Comparison of ENCODE assay signal across 8 mouse cellular contexts in the genomic region with DNA sequence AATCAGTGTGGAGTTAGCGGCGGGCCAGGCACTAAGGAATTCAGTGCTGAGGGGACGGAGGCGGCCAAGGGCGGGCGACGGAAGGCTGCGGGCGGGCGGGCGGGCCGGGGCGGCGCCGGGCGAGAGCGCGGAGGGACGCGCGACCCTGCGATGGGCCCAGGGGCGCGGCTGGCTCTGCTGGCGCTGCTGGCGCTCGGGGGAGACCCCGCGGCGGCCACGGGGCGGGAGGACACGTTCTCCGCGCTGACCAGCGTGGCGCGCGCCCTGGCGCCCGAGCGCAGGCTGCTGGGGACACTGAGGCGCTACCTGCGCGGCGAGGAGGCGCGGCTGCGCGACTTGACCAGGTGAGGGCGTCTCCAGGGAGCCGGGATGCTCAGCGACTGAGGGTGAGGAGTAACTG. TPM values are rescaled to one million over a fixed set of nuclear protein-coding genes. Genes with fewer than 3 reads are reported as not detected.
DNase-seq lines count a peak whose midpoint lies in the region; ATAC-seq and TF ChIP-seq lines count a peak whose summit lies in the region.

A gene (plus strand): TSS at position 138 of the 400 bp plus-strand sequence.

- H3K27ac ChIP-seq in heart, embryonic 11.5 days (ENCODE audit: low read depth, low read length), result no peak within 1 kb of the TSS
- no peak within 1 kb of the TSS for H3K27ac ChIP-seq in ES-E14 (ENCODE audit: insufficient read depth, low read depth, low read length, poor library complexity, severe bottlenecking)
- no peak within 1 kb of the TSS for H3K27ac ChIP-seq in forebrain, embryonic 11.5 days (ENCODE audit: low read depth, low read length)
- H3K27ac ChIP-seq in limb, embryonic 10.5 days, result peak within 1 kb of the TSS; percentile 89
- H3K27ac ChIP-seq in midbrain, embryonic 16.5 days (ENCODE audit: low read length), result no peak within 1 kb of the TSS

- peak; percentile 56; the same call in 1 of the 2 replicates for ATAC-seq in heart, embryonic 11.5 days (replicated peaks; ENCODE audit: insufficient number of reproducible peaks, low FRiP score, low TSS enrichment)
- ATAC-seq in forebrain, embryonic 11.5 days (replicated peaks; ENCODE audit: low FRiP score), result peak; percentile 52; the same call in 1 of the 2 replicates
- ATAC-seq in midbrain, embryonic 16.5 days, result peak; percentile 66

- peak within 1 kb of the TSS; percentile 60 for H3K4me3 ChIP-seq in heart, embryonic 11.5 days (ENCODE audit: low read depth, low read length)
- peak within 1 kb of the TSS; percentile 59 to 90 for H3K4me3 ChIP-seq in ES-E14 (ENCODE audit: insufficient read depth in 1 of 2, low read depth in 1 of 2, low read length in 2 of 2, poor library complexity in 1 of 2, severe bottlenecking in 1 of 2)
- H3K4me3 ChIP-seq in forebrain, embryonic 11.5 days (ENCODE audit: low read depth, low read length), result peak within 1 kb of the TSS; percentile 53
- H3K4me3 ChIP-seq in limb, embryonic 10.5 days, result peak within 1 kb of the TSS; percentile 73
- peak within 1 kb of the TSS; percentile 57 for H3K4me3 ChIP-seq in midbrain, embryonic 16.5 days (ENCODE audit: low read depth, low read length)

- peak within 1 kb of the TSS; percentile 73 for H3K4me2 ChIP-seq in heart, embryonic 11.5 days
- H3K4me2 ChIP-seq in forebrain, embryonic 11.5 days (ENCODE audit: low read depth, low read length, severe bottlenecking), result peak within 1 kb of the TSS; percentile 87
- H3K4me2 ChIP-seq in midbrain, embryonic 16.5 days (ENCODE audit: low read length), result peak within 1 kb of the TSS; percentile 97

- H3K9me3 ChIP-seq in heart, embryonic 11.5 days (replicated peaks; ENCODE audit: control insufficient read depth, low read length), result no peaks in the 10 kb centered on the region
- H3K9me3 ChIP-seq in ES-E14 (ENCODE audit: control insufficient read depth, insufficient read depth, low read depth, low read length), result no peaks in the 10 kb centered on the region
- no peaks in the 10 kb centered on the region for H3K9me3 ChIP-seq in forebrain, embryonic 11.5 days (ENCODE audit: control insufficient read depth, low read length)
- H3K9me3 ChIP-seq in limb, embryonic 10.5 days (replicated peaks), result no peaks in the 10 kb centered on the region
- no peaks in the 10 kb centered on the region for H3K9me3 ChIP-seq in midbrain, embryonic 16.5 days (replicated peaks; ENCODE audit: control insufficient read depth, low read length, poor library complexity, severe bottlenecking)

- in situ Hi-C loops in ES-E14 (cut with MboI; ENCODE audit: low sequenced_read_pairs in 2 of 2, unreplicated experiment in 2 of 2), result no loop called here

- H3K36me3 ChIP-seq in heart, embryonic 11.5 days (ENCODE audit: control insufficient read depth, insufficient read depth, low read length), result no peaks in the 10 kb centered on the region
- no peaks in the 10 kb centered on the region for H3K36me3 ChIP-seq in ES-E14 (ENCODE audit: control insufficient read depth, insufficient read depth, low read length, poor library complexity, severe bottlenecking)
- H3K36me3 ChIP-seq in forebrain, embryonic 11.5 days (ENCODE audit: control insufficient read depth, insufficient read depth, low read length), result no peaks in the 10 kb centered on the region
- no peaks in the 10 kb centered on the region for H3K36me3 ChIP-seq in limb, embryonic 10.5 days
- H3K36me3 ChIP-seq in midbrain, embryonic 16.5 days (ENCODE audit: control insufficient read depth, insufficient read depth, low read length), result no peaks in the 10 kb centered on the region

- no peak for DNase-seq in heart, adult 8-10 months (ENCODE audit: low spot score)
- DNase-seq in ES-E14 (ENCODE audit: low read depth, low spot score), result no peak
- peak; percentile 65 for DNase-seq in forebrain, embryonic 11.5 days (ENCODE audit: low spot score)
- peak; percentile 67 for DNase-seq in limb, embryonic 10.5 days (ENCODE audit: low spot score)
- no peak for DNase-seq in MN1 (ENCODE audit: low spot score)
- no peak for DNase-seq in gastrocnemius, postnatal 25 days

- peaks cover 9% of the 10 kb centered on the region for H3K27me3 ChIP-seq in heart, embryonic 11.5 days (ENCODE audit: control insufficient read depth, insufficient read depth, low read length)
- peaks cover 17% of the 10 kb centered on the region for H3K27me3 ChIP-seq in forebrain, embryonic 11.5 days (ENCODE audit: control insufficient read depth, insufficient read depth, low read length)
- peaks cover 59% of the 10 kb centered on the region for H3K27me3 ChIP-seq in limb, embryonic 10.5 days (ENCODE audit: low read depth, poor library complexity, severe bottlenecking)
- H3K27me3 ChIP-seq in midbrain, embryonic 16.5 days (ENCODE audit: control insufficient read depth, insufficient read depth, low read depth, low read length), result peaks cover 3% of the 10 kb centered on the region; the same call in 1 of the 2 replicates

- peaks cover 16% of the 10 kb centered on the region for H3K4me1 ChIP-seq in heart, embryonic 11.5 days (ENCODE audit: control insufficient read depth, insufficient read depth, low read length)
- H3K4me1 ChIP-seq in ES-E14 (ENCODE audit: control insufficient read depth in 2 of 2, insufficient read depth in 2 of 2, low read length in 2 of 2, poor library complexity in 1 of 2), result peaks cover 0 to 4% of the 10 kb centered on the region in 2 experiments; a peak in 1 of 4 replicates
- peaks cover 7% of the 10 kb centered on the region for H3K4me1 ChIP-seq in forebrain, embryonic 11.5 days (replicated peaks; ENCODE audit: control insufficient read depth, insufficient read depth, low read length)
- H3K4me1 ChIP-seq in limb, embryonic 10.5 days, result peaks cover 37% of the 10 kb centered on the region
- peaks cover 20% of the 10 kb centered on the region for H3K4me1 ChIP-seq in midbrain, embryonic 16.5 days (ENCODE audit: control insufficient read depth, insufficient read depth, low read length)

- peak within 1 kb of the TSS; percentile 73 for H3K9ac ChIP-seq in heart, embryonic 11.5 days (ENCODE audit: low read depth, low read length)
- peak within 1 kb of the TSS; percentile 73 for H3K9ac ChIP-seq in ES-E14 (ENCODE audit: insufficient read depth, low read depth, low read length, poor library complexity, severe bottlenecking)
- peak within 1 kb of the TSS; percentile 57 for H3K9ac ChIP-seq in forebrain, embryonic 11.5 days (ENCODE audit: low read length)
- peak within 1 kb of the TSS; percentile 77 for H3K9ac ChIP-seq in midbrain, embryonic 16.5 days (ENCODE audit: low read depth, low read length)

- WGBS in heart, embryonic 11.5 days (ENCODE audit: insufficient replicate concordance), result under 1% methylated on average over 34 of the region's 53 CpGs
- WGBS in forebrain, embryonic 11.5 days, result 0% methylated on average over 51 of the region's 53 CpGs
- under 1% methylated on average over 52 of the region's 53 CpGs for WGBS in limb, embryonic 10.5 days
- under 1% methylated on average over 44 of the region's 53 CpGs for WGBS in midbrain, embryonic 16.5 days

TF ChIP-seq in ES-E14, 5 proteins besides CTCF, POLR2A, EP300 and RAD21:
- no peak for TF ChIP-seq ZNF384 (IDR thresholded peaks at IDR 0.05; ENCODE audit: low read depth, low read length)
TF ChIP-seq in ES-E14: peak in this region for 0.

RNA-seq across cellular contexts. Expression of the gene that starts here (rescaled TPM):
- polyA plus RNA-seq in heart, embryonic 11.5 days (2014; fragmentation: Nextera tagmentation; extraction: Ambion mirVana), result 16.2 and 17.5 TPM in 2 replicates
- under 1 TPM in 3 of 4 experiments, not detected in 1; 0.12 to 0.29 (median 0.16) TPM for total RNA-seq in heart, adult 8-10 months (2022)
- 0.95 and 2.0 TPM in 2 replicates for total RNA-seq in ES-E14 (2012; rRNA removed)
- 5.6 and 6.8 TPM in 2 replicates for polyA plus RNA-seq in forebrain, embryonic 11.5 days (2014; fragmentation: Nextera tagmentation; extraction: Ambion mirVana)
- 1.1 and 2.4 TPM in 2 replicates for polyA plus RNA-seq in limb, embryonic 10.5 days (2016; fragmentation: Nextera tagmentation; extraction: Ambion mirVana)
- 6.3 and 6.9 TPM in 2 replicates for polyA plus RNA-seq in midbrain, embryonic 16.5 days (2015; fragmentation: Nextera tagmentation; extraction: Ambion mirVana)
- total RNA-seq in gastrocnemius, postnatal 25 days (2021), result under 1 TPM; 0.61 to 0.75 TPM

Comparison
In these comparisons a context has a peak if more than half of its experiments do, and no peak if none do; other contexts are left out.
1. DNase-seq: peak in forebrain, embryonic 11.5 days (single experiment) and limb, embryonic 10.5 days (single experiment); none in heart, adult 8-10 months (single experiment), ES-E14 (single experiment), MN1 (single experiment) and gastrocnemius, postnatal 25 days (single experiment).
2. Peak in every context shown above with its lines, with median percentiles within 50 percentile points of each other: ATAC-seq, H3K4me2 ChIP-seq, H3K4me3 ChIP-seq and H3K9ac ChIP-seq.